Mouse (Mus musculus) retina, postnatal 1 day (tissue): ENCODE data around the gene Sgta.
"Not testable (repeated sequence)": the region's sequence is repeated elsewhere in the genome, so short reads cannot be mapped to it uniquely, and the experiment has no call there.

Source experiments
- DNase-seq: peaks from one replicate; pipeline ENCODE4 v3.0.0-alpha.2; 2012

The Sgta gene

GRCm38 (mm10) chr10:81057406-81058130 lies 2.4 kb downstream of the Sgta start:
- DNase-seq = no peak

GRCm38 (mm10) chr10:81055802-81056340 lies 4.1 kb downstream of the Sgta start:
- not testable (repeated sequence) for DNase-seq

DNA sequence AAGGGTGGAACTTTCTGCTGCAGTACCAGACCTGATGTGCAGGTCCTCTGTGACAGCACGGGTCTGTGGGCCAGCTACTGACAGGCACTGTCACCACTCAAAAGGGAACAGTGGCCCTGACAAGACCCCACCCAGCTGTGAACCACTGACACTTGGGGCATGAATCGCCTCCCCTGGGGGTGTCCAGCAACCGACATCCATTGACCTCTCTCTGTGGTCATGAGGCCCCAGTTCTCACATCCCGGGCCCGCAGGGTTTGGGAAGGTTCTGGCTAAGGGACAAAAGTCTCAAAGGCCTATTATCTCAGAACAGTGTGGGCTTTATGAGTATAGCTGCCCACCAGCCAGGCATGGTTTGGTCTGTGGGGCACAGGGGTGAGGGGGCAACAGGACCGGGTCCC lies 4.8 kb downstream of the Sgta start:
- no peak for DNase-seq

DNA sequence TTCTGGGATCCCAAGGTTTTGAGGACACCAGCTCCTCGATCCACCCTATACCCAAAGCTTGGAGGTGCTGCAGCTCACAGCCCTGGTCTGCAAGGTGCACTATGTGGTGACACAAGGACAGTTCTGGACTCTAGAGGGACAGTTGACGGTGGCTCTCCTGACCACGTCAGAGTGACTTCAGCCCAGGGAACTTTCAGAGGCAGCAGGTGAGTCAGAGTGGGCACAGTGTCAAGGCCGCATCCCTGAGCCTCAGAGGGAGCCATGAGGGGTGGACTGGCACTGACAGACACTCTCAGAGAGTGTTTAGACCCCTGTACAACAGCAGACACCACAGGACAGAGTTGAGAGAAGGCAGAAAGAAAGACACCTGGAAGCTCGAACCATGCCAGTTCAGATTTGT lies 7.4 kb downstream of the Sgta start:
- no peak for DNase-seq

DNA sequence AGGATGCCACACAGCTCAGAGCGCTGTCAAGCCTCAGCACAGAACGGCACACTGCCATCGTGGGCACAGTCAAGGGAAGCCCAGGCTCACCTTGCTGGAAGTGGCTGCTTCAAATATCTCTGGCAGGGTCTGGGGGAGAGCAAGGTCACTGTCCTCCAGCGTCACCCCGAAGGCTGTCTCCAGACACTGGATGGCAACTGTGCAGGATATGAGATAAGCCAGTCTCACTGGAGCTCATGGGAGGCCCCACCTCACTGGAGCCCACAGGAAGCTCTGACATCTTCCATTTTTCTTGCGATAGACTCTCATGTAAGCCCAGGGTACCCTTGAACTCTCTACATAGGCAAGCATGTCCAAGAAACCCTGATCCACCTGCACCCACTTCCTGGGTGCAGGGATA lies 8.8 kb downstream of the Sgta start:
- no peak for DNase-seq

DNA sequence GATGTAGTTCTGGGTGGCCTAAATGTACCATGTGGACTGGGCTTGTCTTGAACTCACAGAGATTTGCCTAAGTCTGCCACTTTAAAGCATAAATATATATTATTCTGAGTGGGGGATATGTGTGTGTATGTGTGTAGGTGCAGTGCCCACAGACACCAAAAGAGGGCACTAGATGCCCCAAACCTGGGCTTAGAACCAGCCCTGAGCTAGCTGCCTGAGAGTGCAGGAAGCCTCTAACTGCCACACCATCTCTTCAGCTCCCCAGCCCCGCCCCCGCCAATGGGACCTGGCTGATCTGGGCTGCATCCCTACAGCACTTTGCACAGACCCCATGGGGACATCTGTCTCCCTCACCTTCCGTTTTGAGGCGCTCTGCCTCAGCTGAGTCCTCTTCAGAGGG lies 9.3 kb downstream of the Sgta start:
- peak; percentile 37 for DNase-seq

GRCm38 (mm10) chr10:81045246-81045645 lies 14.7 kb downstream of the Sgta start:
- not testable (repeated sequence) for DNase-seq

GRCm38 (mm10) chr10:81041458-81042175 lies 18.4 kb downstream of the Sgta start:
- peak; percentile 82 for DNase-seq

- peak; percentile 100 for DNase-seq
Observed at GRCm38 (mm10) chr10:81036988-81037580, 22.9 kb downstream of the Sgta start, which contains the start of gene Slc39a3. TSS of gene Slc39a3 (minus strand) at chr10:81037426.

- DNase-seq = peak; percentile 38
Observed at GRCm38 (mm10) chr10:81036251-81036650, 23.7 kb downstream of the Sgta start.

- no peak for DNase-seq
Observed at GRCm38 (mm10) chr10:81033586-81033985, 26.4 kb downstream of the Sgta start.

DNA sequence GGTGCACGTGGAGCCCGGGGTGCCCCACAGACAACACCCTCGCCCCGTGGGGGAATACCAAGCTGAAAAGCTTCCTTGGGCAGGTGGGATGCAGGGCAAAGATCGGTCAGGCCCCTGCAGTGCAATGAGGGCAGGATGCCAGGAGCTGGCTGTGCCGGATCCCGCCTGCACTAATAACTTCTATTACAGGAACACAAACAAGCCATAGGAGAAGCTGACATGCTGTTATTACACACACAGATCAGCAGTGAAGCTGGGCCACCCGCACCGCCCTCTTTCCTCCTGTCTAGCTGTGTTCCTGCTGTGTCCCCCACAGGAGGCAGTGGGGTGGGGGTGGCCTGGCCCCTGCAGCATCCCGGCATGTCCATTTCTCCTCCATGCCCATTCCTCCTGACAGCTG lies 30.9 kb downstream of the Sgta start:
- no peak for DNase-seq

- DNase-seq = no peak
Observed at GRCm38 (mm10) chr10:81028219-81028618, 31.8 kb downstream of the Sgta start.

- no peak for DNase-seq
Observed at GRCm38 (mm10) chr10:81027331-81027730, 32.6 kb downstream of the Sgta start.

DNA sequence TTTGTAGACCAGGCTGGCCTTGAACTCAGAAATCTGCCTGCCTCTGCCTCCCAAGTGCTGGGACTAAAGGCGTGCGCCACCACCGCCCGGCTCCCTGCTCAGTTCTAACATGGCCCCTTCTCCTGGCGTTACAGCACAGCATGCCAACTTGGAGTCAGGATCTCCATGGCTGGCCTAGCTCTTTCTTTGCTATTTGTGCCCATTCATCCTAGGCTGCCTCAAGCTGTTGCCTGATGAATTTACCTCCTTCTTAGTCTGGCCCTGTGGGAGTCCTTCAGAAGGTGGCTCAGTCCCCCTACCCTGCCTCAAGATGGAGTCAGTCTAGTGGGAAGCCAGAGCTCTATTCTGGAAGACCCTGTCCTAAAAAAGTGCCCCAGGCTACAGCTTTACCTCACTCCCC lies 33.1 kb downstream of the Sgta start:
- no peak for DNase-seq

- no peak for DNase-seq
Observed at GRCm38 (mm10) chr10:81025639-81026275, 34.2 kb downstream of the Sgta start, which contains the start of gene Diras1. TSS of gene Diras1 (minus strand) at chr10:81025662.

DNA sequence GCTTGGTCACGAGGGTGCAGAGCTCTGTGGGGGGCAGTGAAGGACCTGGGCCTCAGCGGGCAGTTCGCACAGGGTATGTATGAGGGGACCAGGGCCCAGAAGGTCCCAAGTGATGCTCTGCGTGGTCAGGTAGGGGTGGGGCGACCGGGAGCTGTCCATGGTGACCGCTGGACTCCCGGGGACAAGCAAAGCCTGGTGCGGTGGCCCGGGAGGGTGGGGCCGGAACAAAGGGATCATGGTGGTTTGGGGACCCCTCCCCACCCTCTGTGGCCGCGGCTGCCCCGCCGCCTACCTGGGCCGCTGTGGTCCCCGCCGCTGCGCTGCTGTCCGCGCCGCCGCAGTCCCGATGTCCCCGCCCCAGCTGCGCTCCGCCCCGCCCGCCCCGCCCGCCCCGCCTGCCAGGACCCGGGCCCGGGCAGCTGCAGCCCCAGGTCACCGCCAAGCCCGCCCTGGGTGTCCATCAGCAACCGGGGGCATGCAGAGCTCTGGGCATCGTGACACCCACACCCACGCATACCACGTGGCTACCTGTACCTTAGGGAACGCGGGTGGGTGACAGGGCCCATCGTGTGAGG lies 34.8 kb downstream of the Sgta start:
- DNase-seq = no peak

DNA sequence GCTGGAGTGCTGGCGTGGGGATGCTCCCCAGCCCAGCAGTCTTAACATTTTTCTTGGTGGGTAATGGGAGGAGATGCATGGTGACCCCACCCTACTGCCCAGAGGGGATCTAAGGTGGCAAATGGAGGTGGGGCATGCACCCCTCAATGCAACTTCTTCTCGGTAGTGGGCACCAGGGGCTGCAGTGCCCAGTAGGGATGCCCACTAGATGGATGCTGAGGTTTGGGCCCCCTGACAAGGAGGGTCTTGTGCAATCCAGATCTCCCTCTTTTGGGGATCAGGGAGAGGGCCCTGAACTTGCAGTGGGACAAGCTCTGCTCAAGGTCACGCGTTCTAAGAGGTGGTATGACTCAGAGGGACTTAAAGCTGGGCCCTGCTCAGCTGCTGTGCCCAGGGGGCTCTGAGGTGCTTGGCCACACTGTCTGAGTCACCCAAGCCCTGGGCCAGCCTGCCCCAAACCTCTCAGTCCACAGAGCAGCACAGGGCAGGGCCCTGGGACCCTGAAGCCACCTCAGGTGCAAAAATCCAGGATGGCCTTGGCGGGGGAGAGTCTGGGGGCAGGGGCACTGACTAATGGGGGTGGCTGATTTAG lies 35.5 kb downstream of the Sgta start:
- DNase-seq = no peak

DNA sequence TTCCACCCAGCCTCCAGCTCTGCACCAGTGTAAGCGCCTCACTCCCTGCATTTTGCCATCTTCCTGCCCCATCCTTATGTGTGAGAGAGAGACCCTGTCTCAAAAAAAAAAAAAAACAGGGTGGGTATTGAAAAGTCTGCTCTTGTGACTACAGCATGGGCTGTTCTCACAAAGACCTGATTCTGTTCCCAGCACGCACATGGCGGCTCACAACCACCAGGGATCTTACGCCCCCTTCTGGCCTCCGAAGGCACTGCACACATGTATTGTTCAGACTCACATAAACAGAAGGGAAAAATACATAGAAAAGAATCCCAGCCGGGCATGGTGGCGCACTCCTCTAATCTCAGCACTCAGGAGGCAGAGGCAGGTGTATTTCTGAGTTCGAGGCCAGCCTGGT lies 37.2 kb downstream of the Sgta start:
- DNase-seq = peak; percentile 43

GRCm38 (mm10) chr10:81021547-81022110 lies 38.4 kb downstream of the Sgta start:
- DNase-seq = no peak

DNA sequence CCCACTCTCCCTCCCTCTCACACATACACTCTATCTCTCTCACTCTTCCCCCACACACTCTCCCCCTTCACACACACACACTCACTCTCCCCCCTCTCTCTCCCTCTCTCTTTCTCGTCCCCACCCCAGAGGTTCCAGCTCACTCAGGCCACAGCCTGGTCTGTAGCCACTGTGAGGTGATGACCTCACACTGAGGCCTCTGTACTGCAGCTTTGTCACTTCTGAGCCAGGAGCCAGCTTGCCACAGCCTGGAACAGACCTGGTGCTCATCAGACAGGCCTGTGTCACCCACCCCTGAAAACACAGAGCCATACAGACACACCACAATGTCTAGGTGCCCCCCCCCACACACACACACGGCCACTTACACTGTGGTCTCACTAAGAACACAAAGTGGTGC lies 39.8 kb downstream of the Sgta start:
- no peak for DNase-seq

- DNase-seq = no peak
Observed at GRCm38 (mm10) chr10:81019687-81020086, 40.3 kb downstream of the Sgta start.
